Mouse (Mus musculus) retina, embryonic 14.5 days (tissue): ENCODE measurements around the gene Srp54c.
"Not testable (repeated sequence)": the region's sequence is repeated elsewhere in the genome, so short reads cannot be mapped to it uniquely, and the experiment has no call there.

ENCODE experiments used
- DNase-seq: peaks from one replicate; pipeline ENCODE4 v3.0.0-alpha.2; 2015; ENCODE audit warnings: low spot score

The Srp54c gene

GRCm38 (mm10) chr12:55229626-55230519, at the start of gene Srp54c:
Gene Srp54c (plus strand): TSS chr12:55230168.
- DNase-seq, result not testable (repeated sequence)

GRCm38 (mm10) chr12:55187686-55188085, 42.3 kb upstream of the Srp54c start:
- not testable (repeated sequence) for DNase-seq

DNA sequence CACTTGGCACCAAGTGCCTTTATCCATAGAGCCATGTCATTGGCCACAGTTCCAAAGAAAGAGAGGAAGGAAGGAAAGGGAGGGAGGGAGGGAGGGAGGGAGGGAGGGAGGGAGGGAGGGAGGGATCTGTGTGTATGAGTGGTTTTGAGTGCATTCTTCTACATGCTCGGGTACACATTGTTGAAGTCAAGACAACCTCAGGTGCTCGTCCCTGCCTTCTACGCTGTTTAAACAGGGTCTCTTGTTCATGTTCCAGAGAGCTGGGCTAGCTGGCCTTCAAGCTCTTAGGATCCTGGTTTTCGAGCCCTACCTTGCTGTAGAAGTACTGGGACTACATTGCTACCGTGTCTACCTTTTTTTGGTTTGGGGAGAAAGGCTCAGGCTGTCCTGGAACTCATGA, 40.8 kb upstream of the Srp54c start:
- not testable (repeated sequence) for DNase-seq

DNA sequence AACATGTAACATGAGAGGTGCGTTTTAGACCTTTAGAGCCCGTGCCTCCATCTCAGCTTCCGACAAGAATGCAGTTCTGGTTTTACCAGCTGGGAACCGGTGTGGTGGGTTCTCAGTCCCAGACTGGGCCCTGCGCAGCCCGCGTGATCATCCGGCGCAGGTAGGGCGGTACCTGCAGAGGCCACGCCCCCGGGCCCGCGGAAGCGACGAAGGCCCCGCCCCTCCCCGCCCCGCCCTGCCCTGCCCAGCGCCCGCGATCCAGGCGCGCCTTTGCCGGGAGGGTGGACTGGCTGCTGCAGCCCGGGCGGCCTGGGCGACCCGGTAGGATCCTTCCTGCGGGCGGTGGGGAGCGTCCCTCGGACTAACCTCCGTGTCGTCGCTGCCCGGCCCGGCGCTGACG, 30.7 kb upstream of the Srp54c start, which contains the start of gene 1700047I17Rik2:
Gene 1700047I17Rik2 (plus strand): TSS at position 287 of the 400 bp plus-strand sequence.
- DNase-seq, result not testable (repeated sequence)

DNA sequence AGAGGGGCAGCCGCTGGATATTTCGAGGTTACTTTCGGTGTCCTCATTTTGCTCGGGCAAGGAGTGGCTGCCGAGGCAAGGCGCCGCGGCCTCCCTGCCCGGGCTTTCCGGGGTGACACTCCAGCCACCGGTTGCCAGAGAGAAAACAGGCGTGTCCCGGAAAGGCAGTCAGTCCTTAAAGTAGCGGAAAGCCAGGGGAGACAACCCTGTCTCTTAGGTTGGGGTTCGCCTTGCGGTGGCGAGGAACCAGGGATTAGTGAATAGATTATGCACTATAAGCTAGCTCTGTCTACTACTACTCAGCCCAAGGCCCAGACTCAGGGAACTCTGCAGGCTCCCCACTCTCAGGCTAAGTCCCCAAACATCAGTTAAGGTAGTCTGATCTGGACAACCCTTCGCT, 30.2 kb upstream of the Srp54c start:
- not testable (repeated sequence) for DNase-seq

DNA sequence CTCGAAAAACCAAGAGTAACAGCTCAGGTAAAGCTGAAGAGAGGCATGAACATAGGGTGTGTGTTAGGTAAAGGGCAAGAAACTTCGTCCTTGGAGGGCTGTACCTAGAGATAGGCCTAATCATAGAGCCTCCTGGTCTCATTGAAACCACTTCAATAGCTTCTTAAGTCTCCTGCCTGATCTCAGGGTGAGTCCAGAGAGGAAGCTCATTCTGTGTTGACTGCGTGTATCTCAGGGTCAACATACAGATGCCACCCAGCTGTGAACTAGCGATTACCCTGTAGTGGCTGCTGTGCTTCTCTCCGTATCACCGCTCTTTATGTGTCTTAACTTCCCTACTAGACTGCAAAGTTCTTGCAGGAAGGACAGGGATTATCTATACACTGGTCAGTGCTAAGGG, 17.0 kb upstream of the Srp54c start:
- not testable (repeated sequence) for DNase-seq

GRCm38 (mm10) chr12:55230520-55230861, 523 bp downstream of the Srp54c start:
- not testable (repeated sequence) for DNase-seq

DNA sequence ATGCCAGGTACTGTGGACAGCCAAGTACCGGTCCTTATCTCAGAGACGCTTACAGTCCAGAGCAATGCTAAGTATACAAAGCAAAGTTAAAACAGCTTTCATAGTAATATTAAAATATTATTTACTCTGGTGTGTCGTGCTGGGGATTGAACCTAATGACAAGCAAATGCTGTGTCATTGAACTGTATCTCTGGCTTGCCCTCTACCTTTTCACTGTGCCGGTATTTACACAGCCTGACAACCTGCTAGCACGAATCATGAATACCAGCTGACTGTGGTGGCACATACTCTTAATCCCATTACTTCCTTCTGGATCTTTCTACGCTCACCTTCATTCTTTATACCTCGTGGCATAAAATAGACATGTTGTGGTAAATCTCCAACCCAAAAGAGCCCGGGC, 12.3 kb downstream of the Srp54c start:
- not testable (repeated sequence) for DNase-seq

DNA sequence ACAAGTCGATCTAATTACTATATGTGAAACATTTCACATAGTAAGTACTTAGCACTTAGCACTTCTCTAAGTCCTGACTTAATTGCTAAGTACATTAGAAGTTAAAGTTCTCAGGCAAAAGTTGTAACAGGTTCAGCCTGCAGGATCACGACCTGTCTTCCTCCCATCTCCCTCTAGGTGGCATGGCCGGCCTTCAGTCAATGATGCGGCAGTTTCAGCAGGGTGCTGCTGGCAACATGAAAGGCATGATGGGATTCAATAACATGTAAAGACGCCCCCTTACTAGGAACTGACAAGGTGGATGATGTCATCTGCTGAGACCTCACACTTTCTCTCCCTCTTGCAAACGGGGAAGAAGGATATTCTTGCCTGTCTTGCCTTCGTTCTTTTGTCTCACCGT, 32.0 kb downstream of the Srp54c start:
- not testable (repeated sequence) for DNase-seq

DNA sequence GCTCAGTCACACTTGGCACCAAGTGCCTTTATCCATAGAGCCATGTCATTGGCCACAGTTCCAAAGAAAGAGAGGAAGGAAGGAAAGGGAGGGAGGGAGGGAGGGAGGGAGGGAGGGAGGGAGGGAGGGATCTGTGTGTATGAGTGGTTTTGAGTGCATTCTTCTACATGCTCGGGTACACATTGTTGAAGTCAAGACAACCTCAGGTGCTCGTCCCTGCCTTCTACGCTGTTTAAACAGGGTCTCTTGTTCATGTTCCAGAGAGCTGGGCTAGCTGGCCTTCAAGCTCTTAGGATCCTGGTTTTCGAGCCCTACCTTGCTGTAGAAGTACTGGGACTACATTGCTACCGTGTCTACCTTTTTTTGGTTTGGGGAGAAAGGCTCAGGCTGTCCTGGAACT, 33.4 kb downstream of the Srp54c start:
- not testable (repeated sequence) for DNase-seq

- DNase-seq, result no peak
Measured at GRCm38 (mm10) chr12:55272243-55272642, 42.3 kb downstream of the Srp54c start.

DNA sequence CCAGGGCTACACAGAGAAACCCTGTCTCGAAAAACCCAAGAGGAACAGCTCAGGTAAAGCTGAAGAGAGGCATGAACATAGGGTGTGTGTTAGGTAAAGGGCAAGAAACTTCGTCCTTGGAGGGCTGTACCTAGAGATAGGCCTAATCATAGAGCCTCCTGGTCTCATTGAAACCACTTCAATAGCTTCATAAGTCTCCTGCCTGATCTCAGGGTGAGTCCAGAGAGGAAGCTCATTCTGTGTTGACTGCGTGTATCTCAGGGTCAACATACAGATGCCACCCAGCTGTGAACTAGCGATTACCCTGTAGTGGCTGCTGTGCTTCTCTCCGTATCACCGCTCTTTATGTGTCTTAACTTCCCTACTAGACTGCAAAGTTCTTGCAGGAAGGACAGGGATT, 47.6 kb downstream of the Srp54c start:
- not testable (repeated sequence) for DNase-seq

GRCm38 (mm10) chr12:55298112-55298511, 68.1 kb downstream of the Srp54c start:
- DNase-seq, result no peak

GRCm38 (mm10) chr12:55299336-55299735, 69.4 kb downstream of the Srp54c start, which contains the start of gene 1110008L16Rik:
Gene 1110008L16Rik (plus strand): TSS chr12:55299577.
- no peak for DNase-seq

GRCm38 (mm10) chr12:55300820-55301351, 70.9 kb downstream of the Srp54c start:
- DNase-seq, result no peak

- no peak for DNase-seq
Measured at GRCm38 (mm10) chr12:55301472-55302300, 71.7 kb downstream of the Srp54c start.

- peak; percentile 93 for DNase-seq
Measured at GRCm38 (mm10) chr12:55302485-55303441, 72.8 kb downstream of the Srp54c start, which contains the start of gene Ppp2r3c. Gene Ppp2r3c (minus strand): TSS chr12:55302998.

GRCm38 (mm10) chr12:55306371-55306770, 76.4 kb downstream of the Srp54c start:
- no peak for DNase-seq

- DNase-seq, result no peak
Measured at GRCm38 (mm10) chr12:55307566-55307965, 77.6 kb downstream of the Srp54c start.

- DNase-seq, result no peak
Measured at GRCm38 (mm10) chr12:55308731-55309130, 78.8 kb downstream of the Srp54c start.

GRCm38 (mm10) chr12:55309501-55309900, 79.5 kb downstream of the Srp54c start:
- DNase-seq, result no peak
